Mouse (Mus musculus) brain, embryonic 14.5 days (tissue): ENCODE data around the gene Calhm2.

Source experiments
- CTCF ChIP-seq: fragments of 200-500 bp; IDR thresholded peaks from 2 replicates; pipeline ENCODE4 v1.5.1; 2012; ENCODE audit warnings: inconsistent platforms, mild to moderate bottlenecking, moderate library complexity, borderline replicate concordance; ENCODE audit not compliant: insufficient read depth, insufficient read length; ENCODE audit errors: extremely low read depth
- POLR2A ChIP-seq: fragments of 200-500 bp; IDR thresholded peaks from 2 replicates; pipeline ENCODE4 v1.6.1; 2012; ENCODE audit warnings: mild to moderate bottlenecking, inconsistent platforms, borderline replicate concordance; ENCODE audit not compliant: poor library complexity, insufficient read depth, insufficient read length, severe bottlenecking; ENCODE audit errors: extremely low read depth

DNA sequence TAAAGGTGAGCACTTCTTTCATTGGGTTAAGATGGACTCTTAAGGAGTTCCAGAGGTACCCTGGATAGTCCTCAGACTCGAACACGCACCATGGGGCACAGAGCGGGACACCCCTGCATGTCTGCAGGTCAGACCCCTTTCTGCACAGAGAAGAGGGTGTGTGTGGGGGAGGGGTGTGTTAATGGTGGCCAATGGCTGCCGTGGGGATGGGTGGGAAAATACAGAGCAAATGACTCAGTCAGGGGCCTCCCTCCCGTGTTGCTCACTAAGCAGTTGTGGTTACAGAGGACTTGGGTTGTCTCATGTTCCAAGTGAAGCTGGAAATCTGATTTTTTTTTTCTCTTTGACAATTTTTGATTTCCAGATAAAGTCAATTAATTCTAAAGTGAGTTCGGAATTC lies 4.3 kb upstream of the Calhm2 start:
- no peak for TF ChIP-seq CTCF
- TF ChIP-seq POLR2A: no peak
